Mouse (Mus musculus) stomach, embryonic 16.5 days (tissue): ENCODE measurements around the gene Rprml. TPM values are rescaled to one million over a fixed set of nuclear protein-coding genes. Genes with fewer than 3 reads are reported as not detected.

Experiments
- ATAC-seq: fragments of 200-750 bp; cut with Nextera tagmentation; 2 replicates; pipeline ENCODE4 v1.8.0; 2017; ENCODE audit warnings: moderate number of reproducible peaks, moderate TSS enrichment; ENCODE audit not compliant: insufficient read depth, low FRiP score
- H3K27ac ChIP-seq: fragments of 300-500 bp; sonication (generic); 2 replicates; pipeline ENCODE4 v1.5.1; 2014; ENCODE audit warnings: low read length
- H3K27me3 ChIP-seq: fragments of 300-500 bp; sonication (generic); 2 replicates; pipeline ENCODE4 v1.6.1; 2014; ENCODE audit warnings: low read length, control low read depth, mixed read lengths; ENCODE audit not compliant: control insufficient read depth, insufficient read depth
- H3K36me3 ChIP-seq: fragments of 300-500 bp; sonication (generic); 2 replicates; pipeline ENCODE4 v1.6.1; 2014; ENCODE audit warnings: low read length; ENCODE audit not compliant: control insufficient read depth, insufficient read depth
- H3K4me1 ChIP-seq: fragments of 300-500 bp; sonication (generic); 2 replicates; pipeline ENCODE4 v1.6.1; 2014; ENCODE audit warnings: low read length, control low read depth, mixed read lengths; ENCODE audit not compliant: control insufficient read depth, insufficient read depth
- H3K4me2 ChIP-seq: fragments of 300-500 bp; sonication (generic); 2 replicates; pipeline ENCODE4 v1.6.1; 2014; ENCODE audit warnings: low read depth, low read length, mixed read lengths
- H3K4me3 ChIP-seq: fragments of 300-500 bp; sonication (generic); replicated peaks from 2 replicates; pipeline ENCODE4 v1.5.1; 2014; ENCODE audit warnings: mild to moderate bottlenecking, low read length
- H3K9ac ChIP-seq: fragments of 300-500 bp; sonication (generic); 2 replicates; pipeline ENCODE4 v1.6.1; 2014; ENCODE audit warnings: low read length
- H3K9me3 ChIP-seq: fragments of 300-500 bp; sonication (generic); replicated peaks from 2 replicates; pipeline ENCODE4 v1.6.1; 2016; ENCODE audit warnings: low read length, control low read depth; ENCODE audit not compliant: control insufficient read depth
- WGBS: fragments of 180-500 bp; shearing (Covaris S2); extraction: QIAGEN DNeasy Blood & Tissue Kit; methylation state at CpG from one replicate; pipeline ENCODE4 v1.1.7; 2014; 5-methylcytosine and 5-hydroxymethylcytosine counted together
- polyA plus RNA-seq: library from polyadenylated mRNA; unstranded; fragments of >200 nt; fragmentation: Nextera tagmentation; extraction: Ambion mirVana; gene quantifications from 2 replicates; pipeline ENCODE4 v1.2.1, GENCODE M21; 2015

The Rprml gene
- polyA plus RNA-seq, 1 experiment from 2014 or later: not detected

- no peaks in the 10 kb centered on the region for H3K9me3 ChIP-seq
- 3% methylated on average over 10 of the region's 10 CpGs for WGBS
- no peaks in the 10 kb centered on the region for H3K4me1 ChIP-seq
- no peak overlapping the region for H3K9ac ChIP-seq
- H3K4me3 ChIP-seq: no peak overlapping the region
- no peak overlapping the region for H3K4me2 ChIP-seq
- peaks cover 13% of the 10 kb centered on the region for H3K27me3 ChIP-seq
- H3K27ac ChIP-seq: no peak overlapping the region
- no peaks in the 10 kb centered on the region for H3K36me3 ChIP-seq
- no peak for ATAC-seq
Measured at GRCm38 (mm10) chr11:103639407-103639946, 9.9 kb upstream of the Rprml start.

GRCm38 (mm10) chr11:103643211-103643610 lies 6.2 kb upstream of the Rprml start:
- Histone ChIP-seq H3K4me2 (no peak overlapping the region), H3K4me1 (no peaks in the 10 kb centered on the region), H3K9me3 (no peaks in the 10 kb centered on the region), H3K27ac (no peak overlapping the region), H3K27me3 (peaks cover 28% of the 10 kb centered on the region), H3K9ac (no peak overlapping the region), H3K36me3 (no peaks in the 10 kb centered on the region), H3K4me3 (no peak overlapping the region)
- 71% methylated on average over 9 of the region's 9 CpGs for WGBS
- no peak for ATAC-seq

- Histone ChIP-seq H3K9me3 (no peaks in the 10 kb centered on the region), H3K4me2 (no peak overlapping the region), H3K9ac (no peak overlapping the region), H3K4me1 (peaks cover 8% of the 10 kb centered on the region), H3K27me3 (peaks cover 38% of the 10 kb centered on the region), H3K36me3 (no peaks in the 10 kb centered on the region), H3K27ac (no peak overlapping the region), H3K4me3 (no peak overlapping the region)
- 54% methylated on average over 8 of the region's 8 CpGs for WGBS
- no peak for ATAC-seq
Measured at GRCm38 (mm10) chr11:103645731-103646130, 3.6 kb upstream of the Rprml start.

GRCm38 (mm10) chr11:103646301-103646700 lies 3.1 kb upstream of the Rprml start:
- Histone ChIP-seq H3K4me3 (no peak overlapping the region), H3K36me3 (no peaks in the 10 kb centered on the region), H3K9ac (no peak overlapping the region), H3K27me3 (peaks cover 44% of the 10 kb centered on the region), H3K27ac (no peak overlapping the region), H3K4me1 (peaks cover 8% of the 10 kb centered on the region), H3K9me3 (no peaks in the 10 kb centered on the region), H3K4me2 (no peak overlapping the region)
- ATAC-seq: no peak
- whole genome bisulfite sequencing: 76% methylated on average over 6 of the region's 6 CpGs

GRCm38 (mm10) chr11:103647921-103648620 lies 1.3 kb upstream of the Rprml start:
- ATAC-seq: no peak
- Histone ChIP-seq H3K4me1 (peaks cover 8% of the 10 kb centered on the region), H3K9ac (no peak overlapping the region), H3K36me3 (no peaks in the 10 kb centered on the region), H3K4me2 (no peak overlapping the region), H3K27ac (no peak overlapping the region), H3K27me3 (peaks cover 61% of the 10 kb centered on the region), H3K9me3 (no peaks in the 10 kb centered on the region), H3K4me3 (no peak overlapping the region)
- 7% methylated on average over 11 of the region's 11 CpGs for WGBS

- H3K36me3 ChIP-seq: no peaks in the 10 kb centered on the region
- H3K27ac ChIP-seq: no peak overlapping the region
- no peak overlapping the region for H3K4me3 ChIP-seq
- ATAC-seq: no peak
- no peak overlapping the region for H3K4me2 ChIP-seq
- peaks cover 61% of the 10 kb centered on the region for H3K27me3 ChIP-seq
- peaks cover 8% of the 10 kb centered on the region for H3K4me1 ChIP-seq
- 27% methylated on average over 7 of the region's 7 CpGs for WGBS
- H3K9ac ChIP-seq: no peak overlapping the region
- H3K9me3 ChIP-seq: no peaks in the 10 kb centered on the region
Measured at GRCm38 (mm10) chr11:103648656-103649055, 714 bp upstream of the Rprml start.

- Histone ChIP-seq H3K27me3 (peaks cover 65% of the 10 kb centered on the region), H3K36me3 (no peaks in the 10 kb centered on the region), H3K9ac (no peak overlapping the region), H3K9me3 (no peaks in the 10 kb centered on the region), H3K4me3 (peak overlapping the region; percentile 41), H3K27ac (no peak overlapping the region), H3K4me2 (peak overlapping the region; percentile 65), H3K4me1 (peaks cover 8% of the 10 kb centered on the region)
- WGBS: under 1% methylated on average over 37 of the region's 37 CpGs
- ATAC-seq: no peak
Measured at GRCm38 (mm10) chr11:103649983-103650493, 668 bp downstream of the Rprml start.

- no peak overlapping the region for H3K27ac ChIP-seq
- H3K9ac ChIP-seq: no peak overlapping the region
- no peak overlapping the region for H3K4me2 ChIP-seq
- no peaks in the 10 kb centered on the region for H3K9me3 ChIP-seq
- H3K36me3 ChIP-seq: no peaks in the 10 kb centered on the region
- no peak overlapping the region for H3K4me3 ChIP-seq
- 81% methylated on average over 6 of the region's 6 CpGs for WGBS
- ATAC-seq: no peak
- peaks cover 8% of the 10 kb centered on the region for H3K4me1 ChIP-seq
- H3K27me3 ChIP-seq: peaks cover 67% of the 10 kb centered on the region
Measured at GRCm38 (mm10) chr11:103651426-103651825, 2.1 kb downstream of the Rprml start.

GRCm38 (mm10) chr11:103653359-103653965 lies 4.1 kb downstream of the Rprml start:
- Histone ChIP-seq H3K27me3 (peaks cover 49% of the 10 kb centered on the region), H3K4me3 (no peak overlapping the region), H3K9ac (no peak overlapping the region), H3K27ac (no peak overlapping the region), H3K4me1 (peaks cover 8% of the 10 kb centered on the region), H3K4me2 (no peak overlapping the region), H3K36me3 (no peaks in the 10 kb centered on the region), H3K9me3 (no peaks in the 10 kb centered on the region)
- 61% methylated on average over 10 of the region's 10 CpGs for WGBS
- ATAC-seq: no peak
